Mouse (Mus musculus) v-Abl transformed pro-B cells (cell line): ENCODE results near the gene Atg4c.

ENCODE experiments used
- in situ Hi-C, 2 experiments: fragments of 400-800 bp; cut with MboI; formaldehyde crosslinking; loops; one replicate each; pipeline ENCODE4 v1.15.1; 2025; ENCODE audit not compliant: unreplicated experiment in 2 of 2

The Atg4c gene

DNA sequence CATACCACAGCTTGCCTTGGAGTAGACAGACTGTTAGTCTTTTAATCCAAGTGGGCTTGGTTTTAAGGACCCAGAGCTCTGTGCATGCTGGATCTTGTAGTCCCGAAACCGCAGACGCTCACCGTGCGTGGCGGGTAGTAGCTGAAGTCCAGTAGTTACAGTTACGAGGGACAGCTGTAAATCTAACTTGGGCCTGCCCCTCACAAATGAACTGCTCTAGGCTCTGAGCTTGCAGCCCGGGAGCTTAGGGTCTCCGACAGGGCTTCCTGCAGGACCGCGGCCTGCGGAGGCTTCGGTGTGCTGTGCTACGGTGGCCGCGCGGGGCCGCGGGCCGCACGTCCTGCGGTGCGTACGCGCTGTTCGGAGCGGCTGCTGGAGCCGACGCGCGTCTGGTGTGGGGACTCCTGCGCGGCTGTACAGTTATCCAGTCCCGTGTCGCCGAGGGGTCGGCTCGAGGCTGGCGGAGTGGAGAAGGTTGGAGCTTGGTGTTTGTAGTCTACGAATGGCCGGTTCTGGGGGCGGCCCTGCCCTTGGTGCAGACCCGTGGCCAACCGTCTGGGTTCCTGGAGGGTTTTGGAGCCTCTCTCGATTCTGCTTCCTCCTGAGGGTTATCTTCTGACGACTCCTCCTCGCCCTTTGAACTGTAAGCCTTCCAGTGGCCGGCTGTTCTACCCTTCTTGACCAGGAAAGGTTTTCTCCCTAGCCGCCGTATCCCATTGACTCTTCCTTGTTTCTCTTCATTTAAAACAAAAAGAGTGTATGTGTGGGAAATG, at the start of gene Atg4c:
Gene Atg4c (plus strand): TSS at position 125 of the 773 bp plus-strand sequence.
- in situ Hi-C loops: loop anchor here (25.0 kb wide), 4 partner anchors 732 to 1457 kb away; no protein-coding TSS in a partner anchor

DNA sequence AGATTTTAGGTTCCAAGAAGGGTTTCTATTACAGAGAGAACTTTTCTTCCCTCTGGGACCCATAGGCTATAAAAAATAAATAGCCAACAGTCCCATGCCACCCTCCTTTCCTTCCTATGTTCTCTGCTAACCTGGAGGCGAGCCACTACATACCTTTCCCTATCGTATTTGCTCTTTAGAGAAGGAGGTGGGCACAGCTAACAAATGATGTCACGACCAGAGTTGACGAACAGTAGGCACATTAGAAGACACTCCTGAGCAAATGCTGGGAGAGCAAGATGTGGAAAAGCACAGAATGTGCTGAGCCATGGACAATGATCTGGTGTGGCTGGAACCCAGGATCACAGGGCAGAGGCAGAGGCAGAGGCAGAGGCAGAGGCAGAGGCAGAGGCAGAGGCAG, 42.3 kb upstream of the Atg4c start:
- in situ Hi-C loops: no loop called here

DNA sequence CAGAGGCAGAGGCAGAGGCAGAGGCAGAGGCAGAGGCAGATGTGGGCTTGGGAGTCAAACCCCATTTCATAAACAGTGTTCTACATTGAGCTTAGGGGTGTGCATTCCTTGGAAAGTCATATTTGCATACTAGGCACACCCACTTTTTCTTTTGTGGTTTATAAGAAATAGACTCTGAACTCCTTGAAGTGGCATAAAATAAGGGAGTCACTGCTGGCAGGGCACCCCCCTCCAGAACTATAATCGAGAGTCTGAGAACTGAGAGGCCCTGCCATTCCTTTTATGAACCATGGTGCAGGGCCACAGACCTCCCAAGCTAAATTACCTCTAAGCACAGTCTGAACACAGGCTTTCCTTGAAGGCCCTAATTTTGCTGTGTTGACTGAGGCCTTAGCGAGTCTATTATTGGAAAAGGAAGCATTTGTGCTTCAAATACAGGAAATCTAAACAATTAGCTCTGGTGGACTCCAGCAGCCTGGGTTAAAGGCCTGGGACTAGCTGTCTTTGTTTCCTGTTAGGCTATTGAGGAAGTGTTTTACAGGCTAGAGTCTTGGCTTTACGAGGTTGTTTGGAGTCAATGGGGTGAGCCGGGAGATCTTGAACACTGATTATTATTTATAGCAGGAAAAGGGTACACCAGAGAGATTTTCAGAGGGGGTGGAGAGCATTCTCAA, 41.7 kb upstream of the Atg4c start:
- in situ Hi-C loops: no loop called here

DNA sequence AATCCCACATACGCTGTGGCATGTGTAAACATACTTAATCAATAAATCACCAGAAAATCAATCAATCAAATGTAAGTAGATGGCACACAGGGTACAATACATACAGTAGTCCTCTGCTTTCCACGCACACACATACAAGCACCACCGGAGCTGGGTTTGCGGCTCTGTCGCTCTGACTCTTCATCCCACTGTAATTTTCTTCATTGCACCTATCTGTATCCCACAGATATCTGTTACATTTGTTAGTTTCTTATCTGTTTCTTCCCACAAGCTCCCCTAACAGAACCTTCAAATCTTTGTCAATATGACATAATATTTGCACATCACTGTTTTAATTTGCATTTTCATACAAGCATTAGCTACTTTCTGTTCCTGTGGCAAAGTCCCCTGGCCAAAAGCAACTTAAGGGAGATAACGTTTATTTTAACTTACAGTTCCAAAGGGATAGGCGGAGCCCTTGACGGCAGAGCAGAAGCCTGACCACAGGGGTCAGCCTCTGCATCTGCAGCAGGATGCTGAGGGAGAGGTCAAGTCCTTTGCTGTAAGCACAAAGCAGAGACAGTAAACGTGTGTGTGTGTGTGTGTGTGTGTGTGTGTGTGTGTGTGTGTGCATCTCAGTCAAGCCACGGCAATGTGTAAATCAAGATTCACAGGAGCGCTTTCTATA, 37.0 kb upstream of the Atg4c start:
- in situ Hi-C loops: no loop called here

DNA sequence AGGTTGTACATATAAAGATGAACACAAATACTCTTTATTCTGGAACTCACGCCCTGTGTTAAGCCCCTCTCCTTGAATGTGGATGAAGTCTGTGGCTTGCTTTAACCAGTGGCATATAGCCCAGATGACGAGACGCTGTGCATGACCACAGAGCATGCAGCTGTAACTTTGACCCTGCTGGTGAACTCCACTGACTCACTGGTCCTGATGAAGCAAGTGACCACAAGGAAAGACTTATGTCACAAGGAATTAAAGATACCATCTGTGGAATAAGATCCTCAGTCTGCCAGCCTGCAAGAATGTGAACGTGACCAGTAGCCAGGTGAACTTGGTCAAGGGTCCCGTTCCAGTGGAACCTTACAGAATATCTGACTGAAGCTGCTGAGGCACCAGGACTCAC, 35.2 kb upstream of the Atg4c start:
- in situ Hi-C loops: no loop called here

DNA sequence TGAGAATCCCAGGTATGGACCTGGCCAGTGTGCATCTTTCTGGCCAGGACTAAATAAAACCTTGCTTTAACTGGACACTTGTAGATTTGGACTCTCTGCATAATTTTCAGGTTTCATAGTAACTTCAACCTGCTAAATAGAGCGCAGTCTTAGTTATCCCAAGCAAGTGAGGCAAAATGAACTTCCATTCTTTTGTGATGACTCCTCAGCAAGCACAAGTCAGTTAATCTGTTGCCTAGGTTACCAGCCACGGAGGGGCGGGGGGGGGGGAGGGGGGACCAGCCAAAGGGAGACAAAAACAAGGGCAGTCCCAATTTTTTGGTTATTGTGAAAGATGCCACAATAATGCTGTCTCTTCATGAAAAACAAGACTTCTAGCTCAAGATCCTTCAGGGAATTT, 33.3 kb upstream of the Atg4c start:
- in situ Hi-C loops: no loop called here

DNA sequence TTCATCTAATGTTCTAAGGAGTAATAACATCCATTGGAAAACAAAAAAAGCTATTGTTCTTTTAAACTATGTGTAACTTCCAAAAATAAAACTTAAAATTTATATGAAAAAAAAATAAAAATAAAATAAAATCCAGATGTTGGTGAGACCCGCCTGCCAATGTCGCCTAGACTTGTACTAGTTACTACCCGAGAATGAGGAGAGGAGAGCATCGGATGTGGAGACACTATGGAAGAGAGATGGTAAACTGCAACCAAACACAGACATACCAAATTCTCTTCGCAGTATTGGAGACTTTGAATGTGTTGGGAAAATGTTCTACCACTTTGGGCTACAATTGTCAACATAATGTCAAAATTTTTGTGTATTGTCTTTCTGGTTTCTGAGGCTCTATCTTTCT, 32.8 kb upstream of the Atg4c start:
- in situ Hi-C loops: no loop called here

DNA sequence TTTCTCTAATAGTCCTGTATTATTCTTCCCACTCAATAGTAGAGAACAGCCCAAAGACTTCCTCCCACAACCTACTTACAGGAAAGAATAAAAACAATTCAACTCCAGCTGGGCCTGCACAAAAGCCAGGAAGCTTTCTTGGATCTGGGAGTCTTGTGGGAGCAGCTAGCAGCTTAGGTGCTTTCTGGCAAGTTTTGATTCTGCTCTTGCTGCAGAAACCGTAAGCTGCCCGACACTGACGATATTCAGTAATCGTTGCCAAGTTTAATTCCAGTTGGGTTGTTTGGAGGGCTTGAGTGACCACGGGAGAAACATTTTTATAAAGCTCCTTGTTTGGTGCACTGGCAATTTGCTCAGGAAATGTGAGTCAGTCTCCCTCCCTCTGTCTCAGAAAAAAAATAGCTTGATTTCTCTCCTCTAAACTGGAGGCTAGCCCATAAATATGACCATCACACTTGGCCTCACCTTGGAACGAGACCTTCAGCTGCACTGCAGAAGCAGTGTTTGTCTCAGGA, 32.2 kb upstream of the Atg4c start:
- in situ Hi-C loops: no loop called here

DNA sequence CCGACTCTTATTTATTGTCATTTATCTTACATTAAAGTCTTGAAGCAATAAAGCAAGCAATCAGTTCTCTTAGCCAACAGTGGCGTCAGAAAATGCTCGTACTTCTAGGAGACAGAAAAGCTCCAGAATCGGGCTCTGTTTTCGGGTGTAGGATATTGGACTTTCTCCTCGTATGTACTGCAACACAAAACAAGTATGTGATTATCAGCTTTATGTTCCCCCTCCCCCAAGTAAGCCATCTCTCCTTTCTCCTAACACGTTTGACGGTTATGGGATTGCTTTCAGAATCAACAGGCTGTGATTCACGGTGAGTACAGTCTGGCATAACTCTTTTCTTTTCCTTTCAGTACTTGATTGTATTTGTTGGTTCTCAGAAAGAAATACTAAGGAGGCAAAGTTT, 30.7 kb upstream of the Atg4c start:
- in situ Hi-C loops: no loop called here

DNA sequence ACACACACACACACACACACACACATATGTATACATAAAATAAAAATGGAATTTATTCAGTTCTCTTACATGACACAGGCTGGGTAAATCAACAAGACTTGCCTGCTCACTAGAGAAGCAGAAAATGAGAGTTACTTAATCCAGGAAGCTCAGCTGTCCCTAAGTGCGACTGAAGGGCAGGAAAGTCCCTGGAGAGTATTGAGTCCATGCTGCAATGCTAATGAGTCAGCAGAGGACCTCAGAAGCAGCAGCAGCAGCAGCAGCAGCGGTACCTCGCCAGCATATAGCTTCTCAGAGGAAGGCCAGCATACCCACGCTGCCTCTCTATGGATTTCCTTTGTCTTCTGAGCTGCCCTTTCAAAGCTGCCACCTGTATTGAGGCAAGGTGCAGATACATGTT, 30.2 kb upstream of the Atg4c start:
- in situ Hi-C loops: no loop called here

DNA sequence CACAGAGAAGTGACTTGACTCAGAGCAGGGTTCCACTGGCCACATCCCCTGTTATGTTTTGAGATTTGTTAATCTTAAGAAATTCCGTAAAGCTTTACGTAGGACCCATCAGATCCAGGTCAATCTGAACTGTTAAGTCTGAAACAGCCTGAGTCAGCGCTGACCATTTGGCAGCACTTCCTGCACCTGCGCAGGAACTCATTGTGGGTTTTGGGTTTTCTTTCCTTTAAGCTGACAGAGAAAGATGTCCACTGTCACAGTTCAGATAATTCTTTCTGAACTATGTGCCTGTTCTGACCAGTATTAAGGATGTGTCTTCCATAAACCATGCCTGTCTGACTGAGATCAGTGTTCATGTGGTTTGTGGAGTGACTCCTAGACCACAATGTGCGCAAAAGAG, 24.9 kb upstream of the Atg4c start:
- in situ Hi-C loops: no loop called here

DNA sequence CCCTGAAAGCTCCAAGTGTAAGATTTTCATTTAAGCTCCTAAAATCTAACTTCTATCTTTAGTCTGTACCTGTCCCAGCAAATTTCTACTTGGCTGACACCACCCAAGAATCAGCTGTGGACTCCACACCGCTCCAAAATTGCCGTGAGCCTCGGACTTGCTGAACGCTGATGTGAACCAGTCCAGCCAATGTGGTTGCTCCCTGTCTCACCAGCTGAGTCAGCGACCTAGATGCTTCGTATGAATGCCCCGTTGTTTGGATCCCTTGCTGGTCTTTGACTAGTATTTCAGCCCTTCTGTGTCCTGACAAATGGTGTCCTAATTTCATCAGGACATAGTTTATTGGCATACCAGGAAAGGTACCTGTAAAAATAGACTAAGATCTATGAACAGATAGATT, 19.5 kb upstream of the Atg4c start:
- in situ Hi-C loops: no loop called here

DNA sequence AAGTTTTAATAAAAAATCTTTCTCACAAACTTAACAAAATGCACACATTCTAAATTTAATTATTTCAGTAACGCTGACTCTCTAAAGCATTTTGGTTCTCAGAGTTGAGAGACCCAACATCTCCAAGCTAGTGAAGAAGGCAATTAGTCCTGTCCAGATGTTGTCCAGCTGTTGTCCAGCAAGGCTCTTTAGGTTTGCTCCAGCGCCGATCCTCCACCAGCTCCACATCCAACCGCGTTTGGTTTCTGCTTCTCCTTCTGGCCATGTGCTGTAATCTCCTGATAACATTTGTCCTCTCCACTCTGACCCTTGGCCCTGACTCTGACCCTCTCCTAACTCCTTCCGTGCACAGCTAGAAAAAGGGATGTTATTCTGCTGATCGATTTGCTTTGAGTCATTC, 16.9 kb upstream of the Atg4c start:
- in situ Hi-C loops: loop anchor here (25.0 kb wide), 4 partner anchors 715 to 1440 kb away; no protein-coding TSS in a partner anchor

DNA sequence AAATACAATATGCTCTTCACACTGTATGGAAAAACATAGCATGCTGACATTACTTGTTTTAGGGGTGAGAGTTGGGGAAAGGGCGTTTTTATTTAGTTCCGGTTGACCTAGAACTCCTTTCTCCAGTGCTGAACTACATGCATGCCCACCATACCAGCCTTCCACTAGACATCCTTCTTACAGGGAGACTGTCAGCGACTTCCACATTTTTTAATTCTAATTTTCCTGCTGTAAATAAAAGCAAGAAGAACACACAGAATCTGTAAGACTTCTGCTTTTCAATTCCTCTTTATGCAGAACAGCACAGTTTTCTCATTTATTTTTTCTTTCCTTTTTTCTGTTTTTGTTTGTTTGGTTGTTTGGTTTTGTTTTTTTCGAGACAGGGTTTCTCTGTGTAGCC, 16.5 kb upstream of the Atg4c start:
- in situ Hi-C loops: loop anchor here (25.0 kb wide), 4 partner anchors 715 to 1440 kb away; no protein-coding TSS in a partner anchor

DNA sequence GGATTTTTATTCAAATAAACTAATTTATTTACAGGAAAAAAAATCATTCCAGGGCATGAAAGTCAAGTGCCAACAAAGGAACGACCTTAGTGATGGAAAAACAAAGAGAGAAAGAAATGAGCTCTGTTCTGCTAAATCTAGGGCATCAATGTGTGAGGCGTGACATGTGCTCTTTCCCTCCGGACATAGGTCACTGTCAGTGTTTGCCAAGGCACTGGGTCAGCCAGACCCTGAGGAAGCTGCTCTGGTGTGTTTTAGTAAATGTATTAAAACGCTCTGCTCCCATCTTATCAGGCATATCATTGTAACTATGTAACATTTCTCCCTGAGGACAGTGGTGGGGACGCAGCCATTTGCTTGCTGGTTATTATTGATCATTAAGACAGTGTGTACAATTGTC, 14.9 kb upstream of the Atg4c start:
- in situ Hi-C loops: loop anchor here (25.0 kb wide), 4 partner anchors 717 to 1442 kb away; no protein-coding TSS in a partner anchor

DNA sequence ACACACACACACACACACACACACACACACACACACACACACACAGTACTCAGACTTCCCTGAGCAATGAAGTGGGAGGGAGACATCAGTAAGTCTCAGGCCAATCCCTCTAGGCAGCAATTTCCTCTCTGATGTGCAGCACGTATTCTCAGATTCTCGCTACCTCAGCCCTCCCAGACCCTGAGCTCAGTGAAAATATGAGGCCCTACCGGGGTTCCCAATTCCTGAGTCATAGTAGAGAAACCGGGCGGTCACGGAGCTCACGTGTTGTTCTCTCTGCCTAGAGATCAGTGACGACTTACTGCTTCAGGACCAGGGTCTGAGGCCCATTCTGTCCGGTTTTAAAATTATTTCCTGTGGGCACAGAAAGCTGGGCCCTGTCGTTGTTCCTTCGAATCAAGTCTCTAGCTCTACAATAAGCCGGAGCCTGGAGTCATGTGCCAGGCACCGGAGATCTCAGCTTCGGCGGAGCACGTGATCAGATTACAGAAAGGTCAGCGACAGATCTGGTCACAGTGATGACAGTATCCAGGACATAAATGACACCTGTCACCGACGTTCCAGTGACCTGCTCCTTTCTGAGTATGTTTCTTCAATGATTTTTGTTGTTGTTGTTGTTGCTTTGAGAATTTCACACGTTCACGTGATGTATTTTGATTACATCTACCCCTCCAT, 14.2 kb upstream of the Atg4c start:
- in situ Hi-C loops: loop anchor here (10.0 to 25.0 kb wide), 5 partner anchors 717 to 1615 kb away; no protein-coding TSS in a partner anchor

DNA sequence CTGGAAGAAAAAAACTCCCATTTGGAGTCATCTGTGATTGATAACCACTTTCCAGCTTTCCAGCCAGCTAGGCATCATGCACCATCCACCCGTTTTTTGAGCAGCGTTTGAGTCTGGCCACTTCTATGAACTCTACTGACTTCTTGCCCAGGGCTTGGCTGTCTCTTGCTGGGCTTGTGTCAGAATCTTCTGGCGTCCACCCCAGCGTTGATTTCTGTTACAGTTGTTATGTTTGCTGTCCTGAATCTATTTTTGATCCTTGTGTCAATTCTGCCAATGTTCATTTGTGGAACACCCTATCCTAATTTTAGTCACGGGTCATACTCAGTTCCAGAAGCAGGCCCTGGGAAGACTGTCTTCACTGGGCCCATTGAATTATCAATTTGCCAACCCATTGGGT, 12.8 kb upstream of the Atg4c start:
- in situ Hi-C loops: loop anchor here (10.0 to 25.0 kb wide), 5 partner anchors 719 to 1616 kb away; no protein-coding TSS in a partner anchor

DNA sequence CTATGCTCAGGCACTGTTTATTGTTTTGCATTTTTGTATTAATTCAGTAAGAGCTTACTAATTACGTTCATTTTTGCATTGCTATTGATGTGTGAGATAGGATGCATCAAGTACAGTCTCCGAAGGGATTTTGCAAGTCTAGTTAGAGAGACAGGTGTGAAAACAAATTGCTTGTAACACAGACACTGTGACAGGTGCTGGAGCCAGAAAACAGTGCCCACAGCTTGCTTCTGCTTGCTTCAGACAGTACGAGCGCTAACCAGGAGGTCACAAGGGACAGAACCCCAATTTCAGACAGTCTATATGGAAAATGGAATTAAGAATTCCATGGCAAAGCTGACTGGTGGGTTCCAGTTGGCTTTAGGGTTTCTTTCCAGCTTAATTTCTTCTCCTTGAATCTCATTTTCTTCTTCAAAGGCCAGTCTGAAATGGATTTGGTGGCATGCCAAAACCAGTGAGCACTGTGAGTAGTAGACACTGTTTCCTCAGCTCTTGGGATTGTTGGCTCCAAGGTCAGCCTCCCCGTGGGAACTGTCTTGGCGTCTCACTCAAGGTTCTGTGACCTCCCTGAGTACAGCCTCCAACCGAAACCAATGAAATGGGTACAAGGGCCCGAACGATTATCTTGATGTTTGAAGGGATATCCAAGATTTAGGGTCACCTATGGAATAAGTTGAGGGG, 11.9 kb upstream of the Atg4c start:
- in situ Hi-C loops: loop anchor here (10.0 to 25.0 kb wide), 5 partner anchors 720 to 1617 kb away; no protein-coding TSS in a partner anchor

DNA sequence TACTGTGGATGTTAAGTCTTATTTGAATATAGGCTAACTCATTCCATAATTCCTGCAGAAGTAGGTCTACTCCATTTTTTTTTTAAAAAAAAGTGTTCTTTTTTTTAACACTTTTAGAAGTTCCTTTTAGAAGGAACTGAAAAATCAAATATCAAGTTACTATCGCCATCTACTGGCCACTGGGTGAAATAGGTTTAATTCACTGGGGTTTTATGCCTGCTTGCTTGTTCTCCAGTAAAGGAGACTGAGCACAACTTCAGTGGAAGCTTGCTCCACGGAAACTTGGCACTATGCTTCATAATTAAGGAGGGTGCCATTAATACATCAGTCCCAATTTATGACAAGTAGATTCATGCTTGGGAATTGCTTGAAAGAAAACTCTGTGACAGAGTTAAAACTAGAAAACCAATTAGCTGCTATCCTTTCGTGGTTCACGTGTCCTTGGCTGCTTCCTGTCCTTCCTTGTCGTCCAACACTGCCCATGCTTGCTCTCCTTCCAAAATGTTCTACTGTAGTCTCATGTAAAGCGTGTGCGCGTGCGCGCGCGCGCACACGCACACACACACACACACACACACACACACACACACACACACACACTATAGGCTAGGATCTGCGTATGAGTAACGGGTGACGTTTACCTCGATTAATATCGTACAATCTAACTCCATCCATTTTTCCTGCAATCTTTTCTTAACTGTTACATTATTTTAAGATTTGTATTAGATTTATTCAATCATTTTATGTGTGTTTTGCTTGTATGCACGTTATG, 10.9 kb upstream of the Atg4c start:
- in situ Hi-C loops: loop anchor here (10.0 to 25.0 kb wide), 5 partner anchors 721 to 1618 kb away; no protein-coding TSS in a partner anchor
